Mouse (Mus musculus) spleen, postnatal 14 days (tissue): ENCODE measurements around the gene Thsd4.
"Not testable (repeated sequence)": the region's sequence is repeated elsewhere in the genome, so short reads cannot be mapped to it uniquely, and the experiment has no call there.

Experiments
- DNase-seq, 2 experiments: peaks; one replicate each; pipeline ENCODE4 v3.0.0; 2021 to 2022; ENCODE audit warnings: low spot score in 2 of 2

The Thsd4 gene

GRCm38 (mm10) chr9:60213111-60213510, 308.7 kb downstream of the Thsd4 start:
- DNase-seq, result no peak

DNA sequence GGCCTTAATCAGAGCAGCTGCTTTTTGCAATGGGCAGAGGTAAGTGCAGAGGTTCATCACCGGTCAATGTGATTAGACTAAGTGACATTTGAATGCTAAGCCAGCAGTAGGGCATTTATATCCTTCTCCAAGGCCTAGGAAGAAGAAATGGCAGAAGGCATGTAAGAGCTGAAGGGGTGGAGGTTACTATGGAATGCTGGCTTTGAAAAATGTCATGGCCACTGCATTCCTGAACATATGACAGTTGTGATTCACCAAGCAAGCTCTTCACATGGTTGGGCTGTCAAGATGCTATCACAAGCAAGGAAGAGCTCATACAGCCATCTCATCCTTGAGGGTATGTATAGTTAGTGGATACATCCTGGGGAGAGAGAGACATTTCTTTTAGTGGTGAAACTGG, 313.0 kb downstream of the Thsd4 start:
- no peak for DNase-seq

- DNase-seq, result no peak
These were observed 318.7 kb downstream of the Thsd4 start for GRCm38 (mm10) chr9:60203141-60203540.

GRCm38 (mm10) chr9:60200436-60200835, 321.4 kb downstream of the Thsd4 start:
- no peak for DNase-seq

DNA sequence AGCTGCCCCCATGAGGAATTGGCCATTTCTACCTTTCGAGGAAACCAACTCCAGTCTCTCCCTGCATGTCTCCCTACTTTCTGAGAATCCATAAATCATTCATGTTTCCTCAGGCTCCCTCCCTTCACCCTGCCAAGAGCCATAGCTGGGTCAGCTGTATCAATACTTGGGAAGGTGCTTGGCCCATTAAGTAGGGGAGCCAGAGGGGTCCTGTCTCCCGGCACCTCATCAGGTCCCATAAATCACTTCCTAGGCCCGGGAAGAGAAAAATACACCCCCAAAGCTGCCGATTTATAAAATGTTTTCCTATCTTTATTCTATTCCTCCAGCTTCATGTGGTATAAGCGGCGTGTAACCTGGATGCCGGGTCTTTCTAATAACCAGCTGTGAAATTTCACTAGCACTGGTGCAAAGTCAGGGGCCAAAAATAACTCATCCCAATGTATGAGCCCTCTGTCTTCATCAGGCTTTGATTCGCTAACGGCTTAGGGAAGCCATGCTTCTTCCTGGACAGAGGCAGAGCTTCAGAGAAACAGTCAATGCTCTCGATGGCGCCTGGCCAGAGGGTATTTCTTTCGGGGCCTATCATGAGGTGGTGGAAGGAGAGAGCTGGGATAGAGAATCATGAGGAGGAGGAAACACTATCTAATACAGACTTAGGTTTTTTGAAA, 323.2 kb downstream of the Thsd4 start:
- DNase-seq, result no peak

- no peak for DNase-seq
These were observed 326.3 kb downstream of the Thsd4 start for GRCm38 (mm10) chr9:60195502-60195901.

DNA sequence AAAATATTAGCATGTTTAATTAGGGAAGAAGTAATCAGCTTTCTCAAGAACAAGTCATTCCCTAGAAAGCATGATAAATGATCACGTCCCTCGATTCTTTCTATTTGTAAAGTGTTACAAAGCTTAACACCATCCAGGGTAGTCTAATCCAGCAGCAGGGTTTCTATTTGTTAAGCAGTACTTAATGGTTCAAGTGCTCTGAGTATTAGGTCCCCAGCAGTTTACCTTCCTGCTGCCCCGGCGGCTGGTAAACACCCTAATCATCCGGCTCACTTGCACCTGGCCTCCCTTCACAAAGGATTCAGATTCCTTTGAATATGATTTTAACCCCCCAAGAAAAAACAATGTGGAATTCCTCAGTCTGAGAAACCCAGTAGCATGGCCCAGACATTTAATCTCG, 326.9 kb downstream of the Thsd4 start:
- DNase-seq, result no peak

DNA sequence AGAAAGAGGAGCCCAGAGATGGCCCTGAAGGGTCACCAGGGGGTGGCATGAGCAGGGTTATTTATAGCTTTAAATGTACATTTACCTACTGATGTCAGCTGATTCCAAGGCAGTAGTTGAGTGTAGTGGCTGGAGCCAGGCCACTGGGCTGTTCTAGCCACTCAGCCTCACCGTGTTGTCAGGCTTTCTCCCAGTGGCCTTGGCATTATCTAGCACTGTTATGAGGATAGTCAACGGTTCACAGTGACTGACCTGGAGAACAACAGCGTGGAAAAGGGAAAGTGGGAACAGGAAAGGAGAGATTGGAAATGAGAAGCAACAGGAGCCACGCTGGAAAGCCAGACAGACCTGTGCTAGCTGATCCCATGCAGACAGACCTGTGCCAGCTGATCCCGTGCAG, 329.5 kb downstream of the Thsd4 start:
- DNase-seq, result no peak

- no peak for DNase-seq
These were observed 334.4 kb downstream of the Thsd4 start for GRCm38 (mm10) chr9:60187437-60187836.

GRCm38 (mm10) chr9:60186948-60187347, 334.9 kb downstream of the Thsd4 start:
- no peak for DNase-seq

DNA sequence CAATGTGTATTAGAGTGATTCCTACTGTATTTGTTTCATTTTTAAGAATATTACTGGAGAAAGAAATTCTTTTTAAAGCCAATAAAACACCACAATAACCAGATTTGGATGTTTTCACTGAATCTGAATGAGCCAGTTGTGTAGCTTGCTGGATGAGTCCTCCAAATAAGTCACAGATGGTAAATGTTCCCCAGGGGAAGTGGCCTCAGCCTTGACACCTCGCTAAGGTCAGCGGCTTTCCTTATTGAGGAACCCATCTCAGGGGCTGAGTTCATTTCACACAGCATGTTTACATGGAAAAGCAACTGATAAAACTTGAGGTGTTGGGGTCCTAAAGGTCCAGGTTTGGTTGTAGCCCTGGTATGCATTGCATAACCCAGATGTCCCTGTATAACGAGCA, 337.8 kb downstream of the Thsd4 start:
- no peak for DNase-seq

- no peak for DNase-seq
These were observed 339.5 kb downstream of the Thsd4 start for GRCm38 (mm10) chr9:60182371-60182770.

GRCm38 (mm10) chr9:60180936-60181335, 340.9 kb downstream of the Thsd4 start:
- DNase-seq, result no peak

GRCm38 (mm10) chr9:60180114-60180513, 341.7 kb downstream of the Thsd4 start:
- no peak for DNase-seq

GRCm38 (mm10) chr9:60176311-60176710, 345.5 kb downstream of the Thsd4 start:
- no peak for DNase-seq

- DNase-seq, result not testable (repeated sequence)
These were observed 349.3 kb downstream of the Thsd4 start for GRCm38 (mm10) chr9:60172459-60173060.

DNA sequence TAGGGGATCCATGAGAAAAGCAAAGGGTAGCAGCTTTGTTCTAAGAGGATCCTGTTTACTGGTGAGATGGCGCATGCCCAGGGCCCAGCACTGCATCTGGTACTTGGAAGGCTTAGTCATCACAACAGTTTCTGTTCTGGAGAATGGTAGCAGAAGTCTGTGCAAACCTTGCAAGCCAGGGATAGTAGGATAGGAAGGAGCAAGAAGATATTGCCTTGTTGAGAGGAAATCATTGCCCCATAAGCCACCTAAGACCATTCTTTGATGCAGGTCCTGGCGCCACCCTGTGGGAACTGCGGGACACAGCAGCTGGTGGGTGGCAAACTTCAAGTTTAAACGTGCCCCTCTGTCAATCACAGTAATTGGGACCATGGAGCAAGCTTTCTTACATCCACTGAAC, 354.9 kb downstream of the Thsd4 start:
- DNase-seq, result no peak

DNA sequence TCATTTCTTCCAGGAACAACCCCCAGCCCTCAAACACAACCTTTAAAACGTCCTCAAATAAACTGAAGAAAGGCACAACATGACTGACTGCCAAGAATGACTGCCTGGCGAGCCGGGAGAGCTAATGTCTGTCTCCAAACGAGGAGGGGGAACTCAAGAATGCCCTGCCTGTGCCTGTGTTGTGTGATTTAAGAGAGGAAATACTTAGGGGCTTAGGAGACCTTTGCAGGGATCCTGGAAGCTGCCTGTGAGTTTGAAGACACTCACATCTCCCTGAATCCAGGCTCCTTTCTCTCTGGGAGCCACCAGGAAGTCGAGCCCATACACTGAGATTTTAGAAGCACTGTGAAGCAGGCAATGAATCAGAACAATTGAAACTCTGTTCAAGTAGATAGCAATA, 361.0 kb downstream of the Thsd4 start:
- DNase-seq, result no peak

DNA sequence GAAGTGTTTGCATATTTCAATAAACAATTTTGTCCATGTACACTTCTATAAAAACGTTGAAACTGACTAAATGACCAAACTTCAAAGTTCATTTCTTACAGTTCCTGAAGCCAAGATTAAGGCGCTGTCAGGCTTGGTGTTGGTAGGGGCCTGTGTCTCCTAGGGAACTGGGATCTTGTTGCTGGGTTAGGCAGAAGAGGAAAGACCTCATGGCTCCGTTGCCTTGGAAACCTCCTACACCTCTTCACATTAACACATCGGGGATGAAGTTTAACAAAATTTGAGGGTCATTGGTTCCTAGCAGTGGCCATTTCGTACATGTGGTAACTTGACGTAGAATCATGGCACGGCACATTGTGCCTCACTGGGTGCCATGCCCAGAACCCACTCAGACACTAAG, 361.7 kb downstream of the Thsd4 start:
- DNase-seq, result no peak

DNA sequence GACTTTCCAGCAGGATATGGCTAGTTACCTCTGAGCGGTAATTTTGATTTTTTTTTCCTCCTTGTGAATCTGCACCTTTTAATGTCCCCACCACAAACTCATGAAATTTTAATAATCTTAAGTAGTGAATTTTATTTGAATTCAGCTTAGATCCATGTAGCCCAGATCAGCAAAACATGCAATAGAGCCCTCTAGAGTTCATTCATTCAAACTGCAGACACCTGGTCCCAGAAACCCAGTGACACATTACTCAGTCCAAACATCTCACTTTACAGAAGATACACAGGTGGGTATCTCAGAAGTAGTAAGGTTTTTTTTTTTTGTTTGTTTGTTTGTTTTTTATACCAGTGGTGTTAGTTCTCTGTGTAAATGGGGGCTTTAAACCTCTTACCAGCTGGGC, 368.9 kb downstream of the Thsd4 start:
- no peak for DNase-seq

DNA sequence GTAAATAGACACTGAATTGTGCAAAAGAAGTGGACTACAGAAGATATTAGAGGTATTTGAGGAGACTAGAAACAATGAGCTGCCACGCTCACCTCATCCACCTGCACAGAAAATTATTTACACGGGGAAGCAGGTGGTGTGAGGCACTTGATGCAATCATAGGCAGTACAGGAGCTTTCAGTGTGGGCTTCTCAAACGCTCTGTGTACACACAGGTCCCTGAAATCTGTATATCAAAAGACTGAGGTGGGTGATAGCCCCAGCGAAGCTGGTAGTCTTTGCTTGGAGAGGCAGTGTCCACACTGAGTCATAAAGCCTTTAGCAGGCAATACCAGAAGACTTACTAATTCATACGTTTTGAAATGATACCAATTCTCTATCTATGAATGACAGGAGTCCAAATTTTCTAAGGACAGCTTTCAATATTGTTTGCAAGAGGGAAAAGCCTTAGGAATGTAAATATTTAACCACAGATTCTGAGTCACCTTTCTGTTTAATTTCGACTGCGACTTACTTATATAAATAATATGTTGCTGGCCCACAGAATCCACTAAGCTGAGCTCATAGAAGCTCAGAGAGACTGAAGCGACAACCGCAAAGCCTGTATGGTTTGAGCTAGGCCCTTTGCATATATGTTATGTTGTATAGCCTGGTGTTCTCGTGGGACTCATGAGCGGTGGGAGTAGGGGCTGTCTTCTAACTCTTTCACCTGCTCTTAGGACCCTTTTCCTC, 369.8 kb downstream of the Thsd4 start:
- no peak for DNase-seq

GRCm38 (mm10) chr9:60150511-60150910, 371.3 kb downstream of the Thsd4 start:
- no peak for DNase-seq

- DNase-seq, result no peak
These were observed 372.9 kb downstream of the Thsd4 start for GRCm38 (mm10) chr9:60148988-60149387.
